Mouse (Mus musculus) left cerebral cortex, adult 8-10 months (tissue): ENCODE data around the gene Fa2h. TPM values are rescaled to one million over a fixed set of nuclear protein-coding genes. Genes with fewer than 3 reads are reported as not detected.

Experiments
- DNase-seq, 2 experiments: peaks; one replicate each; pipeline ENCODE4 v3.0.0; 2022; ENCODE audit warnings: low spot score in 2 of 2
- total RNA-seq, 4 experiments: library from RNA; stranded (reverse); gene quantifications; 2 replicates each; pipeline ENCODE4 v1.2.4; 2022

The Fa2h gene
- total RNA-seq, 4 experiments from 2014 or later: 23.8 to 26.2 (median 24.8) TPM

DNA sequence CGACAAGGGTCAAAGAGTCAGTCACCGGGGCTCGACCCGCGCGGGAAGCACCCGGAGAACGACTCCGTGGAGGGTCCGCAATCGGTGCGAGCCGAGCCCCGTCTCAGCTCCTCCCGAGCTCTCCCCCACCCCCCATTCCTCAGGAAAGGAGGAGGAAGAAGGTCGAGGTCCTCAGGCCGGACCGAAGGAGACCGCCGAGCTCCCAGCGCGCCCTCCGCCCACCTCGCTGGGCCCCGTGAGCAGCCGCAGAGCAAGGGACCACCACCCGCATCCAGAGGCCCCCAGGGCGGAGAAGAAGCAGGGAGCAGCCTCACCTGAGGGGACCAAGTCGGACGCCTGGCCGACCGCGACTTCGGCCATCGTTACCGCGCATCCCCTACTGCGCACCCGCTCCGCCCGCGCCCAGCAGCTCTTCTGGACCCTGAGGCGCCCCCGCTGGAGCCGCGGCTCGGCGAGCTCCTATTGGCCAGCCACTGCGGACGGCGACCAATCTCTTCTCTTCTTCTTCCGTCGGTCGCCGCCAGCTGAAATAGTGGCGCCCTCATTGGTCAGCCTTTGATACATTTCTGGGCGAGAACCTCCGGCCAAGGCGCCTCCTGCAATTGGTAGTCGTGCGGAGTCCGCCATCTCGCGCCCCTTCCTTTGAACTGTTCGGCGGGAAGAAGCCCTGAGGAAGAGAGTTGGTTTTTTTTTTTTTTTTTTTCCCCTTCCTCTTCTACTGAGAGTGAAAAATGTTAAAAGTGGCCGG lies 93.6 kb downstream of the Fa2h start, which contains the start of gene Rfwd3:
TSS of gene Rfwd3 (minus strand) at position 402 of the 748 bp plus-strand sequence.
- DNase-seq: peak; percentile 90 to 98

DNA sequence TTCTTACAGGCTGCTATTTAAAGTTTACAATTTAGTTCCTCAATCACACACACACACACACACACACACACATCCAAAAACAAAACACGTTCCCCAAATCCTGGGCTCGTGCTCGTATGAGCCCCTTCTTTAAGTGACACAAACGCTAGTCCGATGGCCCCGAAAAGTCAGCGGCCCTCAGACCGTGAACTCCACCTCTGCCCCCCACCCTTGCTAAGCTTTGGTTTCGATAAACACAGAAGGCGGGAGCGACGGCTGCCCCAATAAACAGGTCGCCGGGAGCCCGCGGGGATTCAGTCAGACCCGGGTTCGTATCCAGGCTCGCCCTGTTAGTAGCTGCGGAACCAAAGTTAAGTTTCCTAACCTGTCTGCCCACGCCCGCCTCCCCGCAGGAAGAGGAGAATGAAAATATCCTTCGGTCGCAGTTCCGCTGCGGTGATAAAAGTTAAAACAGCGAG lies 94.2 kb downstream of the Fa2h start:
- peak; percentile 13 to 23 for DNase-seq

DNA sequence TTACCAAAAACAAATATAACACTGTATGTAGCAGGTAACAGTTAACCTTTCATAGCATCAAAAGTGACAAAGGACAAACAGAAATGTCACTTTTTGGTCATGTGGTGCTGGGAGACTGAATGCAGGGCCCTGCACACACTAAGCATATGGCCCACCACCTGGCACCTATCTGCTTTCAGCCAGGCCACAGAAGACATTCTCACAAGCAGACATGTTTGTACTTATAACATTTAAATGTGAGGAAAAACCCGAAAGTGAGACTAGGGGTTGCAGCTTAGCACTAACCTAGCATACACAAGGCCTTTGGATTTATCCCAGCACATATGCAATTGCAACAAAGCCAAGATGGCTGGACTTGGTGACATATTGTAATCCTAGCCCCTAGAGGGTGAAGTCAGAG lies 95.6 kb downstream of the Fa2h start:
- no peak for DNase-seq

Other genes with a start within 250 kb of the Fa2h start
- gene Glg1, start 134.6 kb downstream of the Fa2h start, total RNA-seq: 100 to 1,000 TPM; 139 to 145 (median 142) TPM
- gene Rfwd3, start 93.6 kb downstream of the Fa2h start, total RNA-seq: 10 to 100 TPM; 22.4 to 24.1 (median 23.5) TPM
- under 1 TPM in 2 of 4 experiments, not detected in 2; 0.30 to 0.33 TPM for gene Mlkl, start 55.6 kb downstream of the Fa2h start, total RNA-seq
- 10 to 100 TPM; 19.5 to 21.7 (median 20.3) TPM for gene Wdr59, start 128.3 kb upstream of the Fa2h start, total RNA-seq
- 100 to 1,000 TPM; 120 to 139 (median 129) TPM for gene Znrf1, start 142.3 kb upstream of the Fa2h start, total RNA-seq
- gene Ldhd, start 236.6 kb upstream of the Fa2h start, total RNA-seq: 10 to 100 TPM; 10.6 to 11.4 (median 10.8) TPM
- gene Zfp1, start 249.6 kb upstream of the Fa2h start, total RNA-seq: 10 to 100 TPM; 22.1 to 25.2 (median 24.1) TPM